Mouse (Mus musculus) E14TG2a.4 (cell line): Measurements from ENCODE around the gene 4933428G20Rik.
A peak's percentile ranks its signal among the peaks of the same experiment; 100 is the strongest.

ENCODE experiments used
- H3K27me3 ChIP-seq: 2 replicates; pipeline ENCODE4 v1.6.1; 2014; ENCODE audit warnings: low read length, control low read depth; ENCODE audit not compliant: insufficient read depth
- H3K36me3 ChIP-seq: 2 replicates; pipeline ENCODE4 v1.6.1; 2014; ENCODE audit warnings: low read length, control low read depth; ENCODE audit not compliant: insufficient read depth
- H3K4me1 ChIP-seq: replicated peaks from 2 replicates; pipeline ENCODE4 v1.6.1; 2014; ENCODE audit warnings: low read depth, low read length, control low read depth
- H3K4me3 ChIP-seq: replicated peaks from 2 replicates; pipeline ENCODE4 v1.5.1; 2014; ENCODE audit warnings: mild to moderate bottlenecking, low read length
- H3K9me3 ChIP-seq: 2 replicates; pipeline ENCODE4 v1.6.1; 2014; ENCODE audit warnings: low read length, control low read depth
- CTCF ChIP-seq: conservative IDR thresholded peaks from 2 replicates; pipeline ENCODE4 v1.5.1; 2014; ENCODE audit warnings: low read length
- NANOG ChIP-seq: IDR thresholded peaks from 2 replicates; pipeline ENCODE4 v1.6.1; 2014; ENCODE audit warnings: borderline replicate concordance, low read length, mixed read lengths
- POU5F1 ChIP-seq: IDR thresholded peaks from 2 replicates; pipeline ENCODE4 v1.6.1; 2014; ENCODE audit warnings: low read length, borderline replicate concordance

Gene 4933428G20Rik

DNA sequence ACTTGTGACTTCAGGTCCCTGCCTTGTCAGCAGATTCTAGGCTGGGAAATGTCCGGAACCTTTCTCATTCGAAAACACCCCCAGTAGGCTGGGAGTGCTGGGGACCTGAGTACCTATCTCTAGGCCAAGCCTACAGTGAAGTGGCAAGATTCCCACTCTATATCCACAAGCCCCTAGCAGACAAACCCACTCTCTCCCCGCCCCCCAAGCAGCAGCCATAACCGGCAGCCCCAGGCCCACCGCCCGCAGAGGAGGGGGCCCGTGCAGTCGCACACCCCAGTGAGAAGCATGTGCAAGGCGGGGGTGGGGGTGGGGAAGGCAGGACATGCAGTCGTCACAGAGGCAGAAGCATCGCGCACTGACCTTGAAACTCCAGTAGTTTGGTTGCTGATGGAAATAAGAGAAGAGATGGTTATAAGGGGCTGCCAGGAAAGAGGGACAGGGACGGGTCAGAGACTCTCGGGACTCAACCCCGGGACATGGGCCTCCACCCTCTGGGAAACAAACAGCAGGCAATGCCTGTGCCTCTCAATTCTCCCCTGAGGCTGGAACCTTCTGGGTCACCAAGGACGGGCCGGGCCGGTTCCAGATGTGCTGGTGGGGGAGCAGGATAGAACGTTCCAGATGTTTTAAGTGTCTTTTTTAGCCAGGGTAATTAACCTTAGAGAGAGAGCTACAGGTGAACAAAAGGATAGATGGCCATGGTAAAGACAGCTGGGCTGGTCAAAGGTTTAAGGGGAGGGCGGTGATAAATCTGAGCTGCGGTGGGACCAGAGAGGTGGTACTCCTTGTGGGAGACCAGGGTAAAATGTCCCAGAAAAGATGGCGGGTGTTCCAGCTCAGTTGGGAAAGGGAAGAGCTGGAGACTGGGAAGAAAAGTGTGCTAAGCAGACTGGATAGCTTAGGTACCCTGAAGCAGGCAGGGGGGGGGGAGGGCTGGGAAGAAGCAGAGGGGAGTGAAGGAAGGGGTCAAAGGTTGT is 42.3 kb upstream of the 4933428G20Rik start:
- Histone ChIP-seq H3K4me3 (peak overlapping the region; percentile 54), H3K9me3 (no peaks in the 10 kb centered on the region), H3K36me3 (no peaks in the 10 kb centered on the region), H3K4me1 (peaks cover 67% of the 10 kb centered on the region), H3K27me3 (peaks cover 76% of the 10 kb centered on the region)
- TF ChIP-seq CTCF (no peak), NANOG (no peak), POU5F1 (no peak)

DNA sequence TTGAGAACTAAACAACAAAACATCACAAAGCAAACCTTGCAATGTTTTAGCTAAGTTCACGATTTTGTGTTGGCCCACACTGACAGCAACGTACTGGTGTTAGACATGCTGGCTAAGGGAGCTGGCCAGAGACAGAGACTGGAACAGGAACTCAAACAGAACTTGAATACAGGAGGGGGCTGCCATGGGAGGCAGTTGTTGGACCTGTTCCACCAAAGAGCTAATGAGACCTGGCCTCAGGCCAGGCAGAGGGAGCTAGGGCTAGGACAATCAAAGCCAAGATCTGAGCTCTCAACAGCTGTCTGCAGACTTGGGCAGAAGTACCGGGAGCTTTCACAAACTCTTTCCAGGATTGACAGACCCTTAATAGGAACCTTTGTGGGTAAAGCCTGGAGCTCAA is 40.5 kb upstream of the 4933428G20Rik start:
- Histone ChIP-seq H3K36me3 (no peaks in the 10 kb centered on the region), H3K4me1 (peaks cover 73% of the 10 kb centered on the region), H3K27me3 (peaks cover 81% of the 10 kb centered on the region), H3K9me3 (no peaks in the 10 kb centered on the region), H3K4me3 (no peak overlapping the region)
- TF ChIP-seq CTCF, result no peak
- TF ChIP-seq NANOG, result no peak
- TF ChIP-seq POU5F1, result no peak

DNA sequence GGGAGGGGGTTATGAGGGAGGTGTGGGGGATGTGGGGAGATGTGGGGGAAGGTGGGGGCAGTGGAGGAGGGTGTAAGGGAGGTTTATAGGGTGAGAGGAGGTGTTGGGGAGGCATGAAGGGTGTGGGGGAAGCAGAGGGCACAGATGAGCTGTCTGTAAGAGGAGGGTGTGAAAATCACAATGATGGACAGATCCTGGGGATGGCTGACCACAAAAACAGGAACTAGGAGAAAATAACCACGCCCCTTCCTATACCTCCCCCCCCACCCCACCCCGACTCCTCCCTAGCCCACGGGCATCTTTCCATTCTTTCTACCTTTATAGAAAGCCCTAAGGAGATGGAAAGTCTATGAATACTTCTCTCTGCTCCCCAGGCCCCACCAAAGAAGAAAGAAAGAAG is 40.0 kb upstream of the 4933428G20Rik start:
- Histone ChIP-seq H3K4me3 (no peak overlapping the region), H3K36me3 (no peaks in the 10 kb centered on the region), H3K27me3 (peaks cover 81% of the 10 kb centered on the region), H3K4me1 (peaks cover 73% of the 10 kb centered on the region), H3K9me3 (no peaks in the 10 kb centered on the region)
- TF ChIP-seq POU5F1 (no peak), NANOG (no peak), CTCF (no peak)

DNA sequence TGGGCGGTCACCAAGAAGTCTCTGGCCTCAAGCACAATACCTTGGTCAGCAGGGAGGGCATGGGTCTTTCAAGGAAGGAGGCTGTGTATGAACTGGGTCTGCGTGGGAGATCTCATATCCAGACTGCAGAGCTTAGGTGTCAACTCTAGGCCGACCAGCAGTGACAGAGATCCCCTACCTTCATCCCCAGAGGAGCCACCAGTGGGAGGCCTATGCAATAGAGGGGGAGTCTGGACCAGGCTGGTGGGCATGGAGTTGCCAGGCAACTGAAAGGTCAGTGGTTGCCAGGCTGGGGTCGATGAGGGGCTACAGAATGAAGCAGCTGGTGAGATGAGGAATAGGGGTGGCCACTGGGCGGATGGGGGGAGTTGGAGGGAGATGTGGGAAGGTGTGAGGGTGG is 39.5 kb upstream of the 4933428G20Rik start:
- Histone ChIP-seq H3K4me3 (no peak overlapping the region), H3K4me1 (peaks cover 71% of the 10 kb centered on the region), H3K27me3 (peaks cover 81% of the 10 kb centered on the region), H3K36me3 (no peaks in the 10 kb centered on the region), H3K9me3 (no peaks in the 10 kb centered on the region)
- TF ChIP-seq NANOG, result no peak
- no peak for TF ChIP-seq CTCF
- TF ChIP-seq POU5F1, result no peak

- 0 out of 2 replicates have a peak, but pooled peaks have one; percentile 38 for TF ChIP-seq NANOG
- no peak for TF ChIP-seq POU5F1
- no peak for TF ChIP-seq CTCF
- Histone ChIP-seq H3K4me1 (peaks cover 74% of the 10 kb centered on the region), H3K4me3 (peak overlapping the region; percentile 77)
These were observed 37.5 kb upstream of the 4933428G20Rik start for GRCm38 (mm10) chr11:97537580-97538089.

DNA sequence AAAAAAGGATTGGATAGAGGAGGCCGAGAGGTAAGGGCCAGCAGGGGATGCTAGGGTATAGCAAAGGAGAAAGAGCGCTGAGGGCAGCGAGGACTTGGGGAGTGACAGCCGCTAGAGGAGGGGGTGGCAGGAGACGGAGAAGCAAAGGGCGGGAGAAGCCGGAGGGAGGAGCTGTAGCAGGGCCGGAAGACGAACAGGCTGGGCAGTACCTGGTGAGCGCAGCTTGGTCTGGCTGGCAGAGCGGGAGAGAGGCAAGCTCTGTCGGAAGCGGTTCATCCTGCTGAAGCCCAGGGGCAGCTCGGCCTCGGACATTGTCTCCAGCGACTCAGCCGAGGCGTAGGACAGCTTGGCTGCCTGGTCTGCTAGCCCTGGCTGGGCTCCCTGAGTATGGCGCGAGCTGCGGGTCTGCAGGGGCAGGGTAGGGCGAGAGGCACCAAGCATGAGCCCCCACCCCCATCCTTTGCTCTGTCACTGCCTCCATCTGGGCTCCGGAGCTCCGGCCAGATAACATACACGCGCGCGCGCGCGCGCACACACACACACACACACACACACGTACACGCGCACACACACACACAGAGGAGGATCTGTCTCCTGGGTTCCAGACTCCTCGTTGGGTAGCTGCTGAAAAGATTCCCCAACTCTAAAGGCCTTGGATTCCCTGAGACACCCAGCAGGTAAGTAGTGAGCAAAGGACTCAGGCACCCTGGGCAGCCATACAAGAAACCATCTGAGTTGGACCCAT is 36.9 kb upstream of the 4933428G20Rik start:
- no peak for TF ChIP-seq NANOG
- no peak for TF ChIP-seq CTCF
- TF ChIP-seq POU5F1, result no peak
- no peaks in the 10 kb centered on the region for H3K9me3 ChIP-seq
- no peaks in the 10 kb centered on the region for H3K36me3 ChIP-seq
- H3K4me3 ChIP-seq, result peak overlapping the region; percentile 77
- H3K27me3 ChIP-seq, result peaks cover 82% of the 10 kb centered on the region
- H3K4me1 ChIP-seq, result peaks cover 74% of the 10 kb centered on the region

More at GRCm38 (mm10) chr11:97537580-97538089, 37.5 kb upstream of the 4933428G20Rik start:
- peaks cover 81% of the 10 kb centered on the region for H3K27me3 ChIP-seq
- no peaks in the 10 kb centered on the region for H3K36me3 ChIP-seq
- H3K9me3 ChIP-seq, result no peaks in the 10 kb centered on the region

DNA sequence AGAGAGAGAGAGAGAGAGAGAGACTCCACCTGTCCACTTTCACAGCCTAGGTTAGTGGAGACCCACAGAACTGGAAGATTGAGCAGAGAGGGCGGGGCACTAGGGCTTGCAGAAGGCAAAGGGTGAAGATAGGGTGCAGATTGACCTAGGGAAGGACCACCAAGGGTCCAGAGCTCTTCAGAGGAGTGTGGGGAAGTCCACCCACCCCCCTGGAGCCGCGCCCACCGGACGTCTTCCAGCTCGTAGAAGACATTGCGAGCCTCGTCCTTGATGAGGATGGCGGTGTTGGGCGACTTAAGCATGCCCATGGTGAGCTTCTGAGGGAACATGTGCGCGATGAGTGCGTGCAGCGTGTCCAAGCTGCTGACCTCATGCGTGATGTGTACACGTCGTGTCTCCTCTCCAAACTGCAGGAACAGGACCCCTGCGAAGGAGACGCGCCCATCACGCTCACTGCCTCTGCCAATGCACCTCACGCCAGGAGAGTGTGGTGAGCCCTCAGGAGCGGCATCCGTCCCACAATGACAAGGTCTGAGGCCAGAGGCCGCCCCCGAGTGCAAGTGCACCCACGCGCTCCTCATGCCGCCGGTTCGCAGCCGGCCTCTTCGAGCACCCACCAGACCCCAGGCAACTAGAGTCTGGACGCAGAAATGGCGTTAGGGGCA is 36.1 kb upstream of the 4933428G20Rik start:
- Histone ChIP-seq H3K4me1 (peaks cover 72% of the 10 kb centered on the region), H3K9me3 (no peaks in the 10 kb centered on the region), H3K27me3 (peaks cover 78% of the 10 kb centered on the region), H3K4me3 (peak overlapping the region; percentile 77), H3K36me3 (peaks cover 1% of the 10 kb centered on the region; the same call in 1 of the 2 replicates)
- no peak for TF ChIP-seq CTCF
- TF ChIP-seq POU5F1, result no peak
- no peak for TF ChIP-seq NANOG
